Mouse (Mus musculus): ENCODE results near the gene Tril.

Gene Tril

DNA sequence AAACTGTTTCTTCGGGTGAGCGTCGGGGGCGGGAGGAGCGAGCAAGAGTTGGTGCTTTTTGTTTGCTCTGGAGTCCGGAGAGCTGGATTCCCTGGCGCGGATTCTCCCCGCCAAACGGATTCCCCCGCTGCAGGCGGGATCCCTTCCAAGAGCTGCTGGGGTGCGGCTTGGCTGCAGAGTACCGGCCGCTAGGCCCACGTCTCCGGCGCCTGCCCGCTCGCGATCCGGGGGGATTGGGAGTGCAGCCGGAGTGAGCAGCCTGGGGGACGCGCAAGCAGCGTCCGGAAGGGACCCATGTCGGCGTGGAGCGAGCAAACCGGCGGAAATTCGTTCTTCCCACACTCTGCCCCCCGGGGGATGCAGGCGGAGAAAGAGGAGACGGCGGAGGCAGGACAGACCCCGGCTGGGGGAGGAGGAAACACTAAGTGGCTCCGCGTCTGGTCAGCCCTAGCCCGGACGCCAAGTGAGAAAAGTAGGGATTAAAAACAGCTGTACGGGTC lies at the start of gene Tril:
Gene Tril, minus strand, starts transcription at position 345 of the 500 bp plus-strand sequence.
- peak; percentile 69 for DNase-seq

DNA sequence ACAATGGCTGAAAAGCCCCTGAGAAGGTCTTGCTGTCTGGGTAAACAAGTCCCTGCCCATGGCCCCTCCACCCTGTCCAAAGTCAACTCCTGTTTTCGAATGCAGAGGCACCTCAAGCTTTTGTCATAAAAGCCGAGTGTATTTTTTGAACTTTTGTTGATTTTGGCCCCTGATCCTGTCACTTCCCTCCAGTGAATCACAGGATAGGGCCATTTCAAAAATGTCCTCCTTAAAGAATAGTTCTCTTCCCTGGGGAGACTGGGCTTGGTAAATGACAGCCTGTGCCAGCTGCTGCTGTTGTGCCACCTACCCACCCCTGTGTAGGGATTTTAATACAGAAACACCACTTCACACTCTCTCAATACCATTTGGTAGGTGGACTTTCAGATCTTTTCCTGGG lies 42.4 kb upstream of the Tril start:
- no peak for DNase-seq

DNA sequence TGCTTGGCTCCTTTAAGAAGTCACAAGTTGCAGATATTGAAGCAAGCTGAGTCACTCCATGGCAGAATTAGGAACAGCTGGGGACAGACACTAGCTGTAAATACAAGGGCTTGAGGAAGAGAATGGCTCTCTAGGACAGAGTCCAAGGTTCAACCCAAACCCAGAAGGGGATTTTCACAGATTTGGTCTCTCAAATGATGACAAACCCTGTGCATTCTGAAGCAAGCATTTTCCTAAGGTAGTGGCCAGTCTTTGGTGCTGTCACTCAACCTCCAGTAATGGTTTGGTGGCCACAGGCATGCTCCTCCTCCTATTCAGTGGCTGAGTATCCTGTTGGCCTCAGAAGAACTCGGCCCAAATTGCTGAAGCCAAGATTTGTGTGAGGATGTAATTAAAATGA lies 38.5 kb upstream of the Tril start:
- no peak for DNase-seq

DNA sequence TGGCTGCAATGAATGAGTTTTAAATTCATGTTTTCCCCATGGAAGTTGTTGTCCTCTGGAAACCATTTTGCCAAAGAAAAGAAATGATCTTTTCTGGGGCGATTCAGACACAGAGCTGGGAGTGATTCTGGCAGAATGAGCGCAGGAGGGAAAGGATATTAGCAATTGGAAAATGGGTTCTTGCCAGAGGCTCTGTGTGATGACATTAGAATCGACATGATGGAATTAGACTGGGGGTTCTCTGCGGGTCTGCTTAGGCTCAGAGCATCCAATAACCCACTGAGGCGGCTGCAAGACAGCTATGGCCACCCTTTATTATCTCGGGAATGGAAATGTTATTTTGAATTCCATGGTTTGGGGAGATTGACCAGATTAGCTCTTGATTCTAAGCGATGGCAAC lies 37.2 kb upstream of the Tril start:
- no peak for DNase-seq

DNA sequence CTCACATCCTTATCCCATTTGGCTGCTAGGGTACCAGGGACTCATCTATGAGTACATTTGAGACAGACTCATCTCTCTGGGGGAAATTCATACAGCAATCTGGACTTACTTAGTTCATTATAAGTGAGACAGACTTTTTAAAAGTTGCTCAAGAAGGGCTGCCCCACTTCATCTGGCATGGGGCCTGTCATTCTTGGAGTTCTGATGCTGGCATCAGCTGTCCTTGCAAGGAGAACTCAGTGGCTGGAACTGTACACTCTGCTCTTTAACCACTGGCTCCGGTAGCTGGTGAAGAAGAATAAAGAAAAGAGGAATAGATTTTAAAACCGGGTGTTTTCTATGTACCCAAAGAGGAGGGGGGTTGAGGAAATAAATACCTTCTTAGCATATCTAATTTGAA lies 36.1 kb upstream of the Tril start:
- no peak for DNase-seq

DNA sequence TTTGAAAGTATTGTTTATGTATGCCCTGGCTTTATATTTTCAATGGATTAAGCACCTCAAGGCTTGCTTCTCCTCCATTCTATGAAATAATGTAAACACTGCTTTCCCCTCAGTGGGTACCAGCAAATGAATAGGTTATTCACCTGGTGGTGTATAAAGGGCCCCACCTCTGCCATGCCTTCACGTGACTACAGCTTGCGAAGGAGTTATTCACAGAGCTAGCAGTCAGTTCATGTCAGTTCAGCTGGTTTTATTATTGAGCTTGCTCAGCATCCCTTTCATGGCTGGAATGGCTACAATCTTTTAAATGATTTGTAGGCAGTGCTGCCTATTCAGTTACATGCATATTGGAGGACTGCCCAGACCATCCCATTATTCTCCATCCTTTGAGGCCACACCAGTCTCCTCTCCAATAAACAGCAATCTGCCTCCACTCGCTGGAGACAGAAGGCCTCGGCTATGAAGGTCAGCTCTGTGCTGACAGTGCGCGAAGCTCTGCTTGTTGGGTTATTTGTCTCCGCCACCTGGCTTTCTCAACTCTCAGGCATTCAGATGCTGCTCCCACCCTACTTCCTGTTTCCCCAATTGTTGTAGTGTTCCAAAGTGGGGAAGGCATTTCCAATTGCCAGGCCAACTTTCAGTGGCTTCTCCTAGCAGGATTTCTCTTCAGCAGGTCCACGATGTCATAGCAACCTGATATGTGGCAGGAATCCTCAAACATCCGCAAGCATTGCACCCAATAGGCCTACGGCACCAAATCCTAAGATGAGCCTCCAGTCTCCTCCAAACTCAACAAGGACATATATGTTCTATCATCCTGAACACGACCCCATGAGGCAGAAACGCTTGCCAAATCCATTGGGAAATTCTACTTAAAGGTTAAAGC lies 34.6 kb upstream of the Tril start:
- DNase-seq, result no peak

DNA sequence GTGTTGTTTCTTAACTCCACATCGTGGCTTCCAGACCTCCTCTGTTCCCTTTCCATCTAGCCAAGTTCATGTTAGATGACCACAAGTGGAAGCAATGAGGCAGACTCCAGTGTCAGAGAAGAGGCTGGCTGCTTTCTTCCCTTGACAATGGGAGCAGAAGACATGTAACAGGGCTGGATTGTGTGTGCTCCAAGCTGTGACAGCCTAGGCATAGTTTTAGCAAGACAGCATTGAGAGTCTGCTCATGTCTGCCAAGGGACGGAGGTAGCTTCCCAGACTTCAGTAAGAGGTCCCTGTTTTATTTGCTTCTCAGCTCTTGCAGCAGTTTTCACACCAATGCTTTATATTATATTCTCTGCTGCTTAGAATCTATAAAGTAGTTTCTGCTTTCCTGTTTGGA lies 33.6 kb upstream of the Tril start:
- DNase-seq, result no peak

DNA sequence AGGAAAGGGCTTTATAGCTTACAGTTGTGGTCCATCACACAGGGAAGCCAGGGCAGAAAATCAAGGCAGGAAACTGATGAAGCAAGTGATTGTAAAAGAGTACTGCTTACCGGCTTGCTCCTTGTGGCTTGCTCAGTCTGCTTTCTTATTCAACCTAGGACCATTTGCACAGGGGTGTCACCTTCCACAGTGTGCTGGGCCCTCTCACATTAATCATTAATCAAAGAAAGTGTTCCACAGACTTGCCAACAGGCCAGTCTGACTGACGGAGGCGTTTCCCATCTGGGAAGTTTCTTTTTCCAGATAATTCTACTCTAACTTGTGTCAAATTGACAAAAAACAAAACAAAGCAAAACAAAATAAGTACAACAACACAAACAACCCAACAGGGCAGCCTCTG lies 32.9 kb upstream of the Tril start:
- no peak for DNase-seq

DNA sequence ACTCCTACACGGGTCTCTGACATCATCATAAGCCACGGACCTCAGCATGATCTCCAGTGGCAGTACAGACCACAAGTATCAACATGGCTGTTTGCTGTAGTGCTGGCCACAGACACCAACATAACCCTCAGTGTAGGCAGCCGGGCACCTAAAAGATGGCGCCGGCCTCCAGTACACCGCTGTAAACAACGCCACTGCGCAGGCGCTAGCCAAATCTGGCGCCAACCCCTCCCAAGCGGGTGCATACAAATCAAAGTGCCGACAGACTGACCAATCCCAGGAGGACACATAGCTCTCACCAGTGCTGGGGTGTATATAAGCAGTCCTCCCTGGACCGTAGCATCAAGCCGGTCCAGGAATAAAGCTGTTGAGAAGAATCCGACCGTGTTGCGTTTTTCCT lies 24.0 kb upstream of the Tril start:
- DNase-seq, result no peak

DNA sequence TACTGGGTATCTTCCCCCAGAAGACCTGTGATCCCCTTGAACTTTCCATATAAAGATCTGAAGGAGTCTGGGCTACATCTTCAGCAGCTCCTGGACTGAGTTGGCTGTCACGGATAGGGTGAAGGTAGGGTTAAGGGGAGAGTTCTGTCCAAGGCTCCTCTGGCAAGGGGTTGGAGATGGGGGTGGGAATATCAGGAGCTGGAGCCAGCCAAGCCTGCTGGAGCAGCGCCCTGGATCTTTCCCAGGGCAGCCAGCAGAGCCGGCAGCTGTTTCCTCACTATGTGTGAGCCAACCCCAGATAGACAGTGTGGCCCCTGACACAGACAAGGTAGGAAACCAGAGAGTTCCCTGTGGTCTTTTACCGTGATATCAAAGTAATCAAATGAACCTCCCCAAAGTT lies 4.6 kb upstream of the Tril start:
- DNase-seq, result no peak

DNA sequence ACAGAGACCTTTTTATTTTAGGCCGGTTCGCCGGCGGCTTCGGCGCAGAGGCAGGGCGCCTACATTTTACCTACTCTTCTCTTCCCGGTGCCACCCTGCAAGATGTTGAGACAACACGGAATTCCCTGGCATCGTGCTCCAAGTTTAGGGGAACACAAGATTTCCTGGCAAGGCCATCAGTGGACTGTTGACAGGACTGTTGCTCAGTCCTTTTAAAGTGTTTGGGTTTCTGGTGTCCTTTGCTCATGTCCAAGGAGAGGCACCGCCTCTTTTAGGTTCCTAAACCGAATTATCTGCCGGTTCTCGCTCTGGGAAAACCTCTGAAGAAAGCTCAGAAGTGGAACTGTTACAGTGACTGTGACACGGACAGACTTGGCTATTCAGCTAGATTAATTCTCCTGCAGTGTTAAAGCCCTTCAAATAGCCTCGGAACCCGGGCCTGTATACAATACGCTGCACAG lies 441 bp upstream of the Tril start:
- peak; percentile 26 for DNase-seq

DNA sequence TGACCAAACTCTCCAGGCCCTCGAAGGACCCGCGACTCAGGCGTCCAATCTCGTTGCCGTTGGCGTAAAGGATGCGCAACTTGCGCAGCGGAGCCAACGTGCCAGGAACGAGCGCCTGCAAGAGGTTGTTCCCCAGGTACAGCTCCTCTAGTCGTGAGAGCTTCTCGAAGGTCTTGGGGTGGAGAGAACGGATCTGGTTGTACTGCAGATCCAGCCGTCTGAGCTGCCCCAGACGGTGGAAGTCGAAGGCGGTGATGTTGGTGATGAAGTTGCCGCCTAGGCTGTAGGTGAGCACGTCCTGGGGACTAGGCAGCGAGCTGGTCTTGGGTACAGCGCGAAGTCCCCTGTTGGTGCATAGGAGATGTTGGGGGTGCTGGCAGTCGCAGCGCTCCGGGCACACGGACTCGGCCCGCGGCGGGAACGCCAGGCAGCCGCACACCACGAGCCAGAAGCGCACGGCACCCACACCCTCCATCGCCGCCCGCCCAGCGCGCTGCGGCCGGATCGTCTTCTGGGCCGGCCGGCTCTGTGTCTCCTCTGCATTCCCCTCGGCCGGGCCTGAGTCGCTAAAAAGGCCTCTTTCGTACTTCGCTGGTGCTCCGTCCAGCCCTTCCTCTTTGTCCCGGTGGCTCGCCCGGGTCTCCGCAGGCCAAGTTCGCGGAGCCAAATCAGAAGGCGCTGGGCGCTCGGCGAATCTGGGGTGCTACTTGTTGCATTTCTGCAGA lies 707 bp downstream of the Tril start:
- DNase-seq, result peak; percentile 49

DNA sequence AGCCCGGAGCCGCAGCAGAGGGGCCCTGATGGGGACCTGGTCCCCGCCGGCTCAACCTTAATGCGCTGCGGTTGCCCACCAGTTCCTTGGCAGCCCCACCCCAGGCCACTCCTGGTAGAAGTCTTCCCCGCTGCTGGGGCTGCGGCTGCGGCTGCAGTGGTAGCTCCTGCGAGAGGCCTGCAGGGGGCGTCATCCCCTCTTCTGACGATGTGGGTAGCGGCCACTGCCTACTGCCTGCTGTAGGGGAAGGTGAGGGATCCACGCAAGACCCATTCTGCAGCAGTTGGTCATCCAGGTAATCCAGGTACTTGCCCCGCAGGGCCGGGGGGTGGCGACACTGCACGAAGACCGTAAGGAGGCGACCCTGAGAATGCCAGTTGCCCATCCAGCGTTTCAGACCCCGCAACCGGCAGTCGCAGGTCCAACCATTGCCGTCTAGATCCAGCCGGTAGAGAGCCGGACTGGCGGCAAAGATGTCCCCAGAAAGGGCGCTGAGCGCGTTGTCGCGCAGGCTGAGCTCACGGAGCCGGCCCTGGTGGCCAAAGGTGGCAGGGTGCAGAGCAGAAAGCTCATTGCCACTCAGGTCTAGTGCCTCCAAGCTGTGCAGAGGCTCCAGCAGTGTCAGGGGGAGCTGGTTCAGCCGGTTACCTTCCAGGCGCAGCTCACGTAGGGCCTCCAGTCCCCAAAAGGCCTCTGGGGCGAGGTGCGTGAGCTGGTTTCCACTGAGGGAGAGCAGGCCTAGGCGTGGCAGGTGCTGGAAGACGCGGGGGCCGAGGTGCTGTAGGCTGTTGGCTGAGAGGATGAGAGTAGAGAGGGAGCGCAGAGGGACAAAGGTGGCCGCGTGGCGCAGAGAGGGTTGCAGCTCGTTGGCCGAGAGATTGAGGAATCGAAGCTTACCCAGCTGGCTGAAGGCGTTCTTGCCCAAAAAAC lies 1.6 kb downstream of the Tril start:
- peak; percentile 38 for DNase-seq

DNA sequence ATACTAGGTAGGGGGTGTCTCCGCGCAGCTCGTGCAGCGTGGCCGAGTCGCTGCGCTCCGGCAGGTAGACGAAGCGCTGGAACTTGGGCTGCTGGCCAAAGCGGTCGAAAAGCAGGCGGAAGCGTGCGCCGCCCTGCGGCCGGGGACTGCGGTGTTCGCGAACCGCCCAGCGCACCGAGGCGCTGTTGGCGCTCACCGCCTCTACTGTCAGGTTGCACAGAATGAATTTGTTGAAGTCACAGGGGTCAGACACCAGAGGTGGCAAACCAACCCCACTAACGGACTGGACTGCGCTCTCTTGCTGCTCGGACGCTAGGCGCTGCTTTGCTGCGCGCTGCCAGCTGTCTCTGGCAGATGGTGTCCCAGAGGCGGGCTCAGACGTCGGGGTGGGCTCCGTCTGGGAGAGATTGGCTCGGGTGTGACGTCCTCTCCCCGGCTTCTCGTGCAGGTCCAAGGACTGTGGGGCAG lies 2.3 kb downstream of the Tril start:
- DNase-seq, result peak; percentile 82

DNA sequence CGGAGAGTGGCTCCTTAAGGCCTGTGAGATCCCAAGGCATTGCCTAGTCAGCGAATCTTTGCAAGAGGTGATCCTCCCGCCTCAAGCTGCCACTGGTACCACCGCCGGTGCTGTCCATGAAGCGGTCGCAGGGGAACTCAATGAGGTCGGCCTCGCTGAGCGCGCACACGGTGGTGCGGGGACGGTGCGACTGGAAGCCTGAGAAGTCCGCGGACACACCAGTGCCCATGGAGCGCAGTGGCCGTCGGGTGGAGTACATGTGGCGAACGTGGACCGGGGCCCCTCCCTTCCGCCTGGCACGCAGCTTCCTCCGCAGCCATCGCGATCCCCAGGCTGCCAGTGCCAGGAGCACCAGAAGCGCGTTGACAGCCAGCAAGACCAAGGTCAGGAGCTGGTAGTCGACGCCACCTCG lies 2.9 kb downstream of the Tril start:
- DNase-seq, result no peak

DNA sequence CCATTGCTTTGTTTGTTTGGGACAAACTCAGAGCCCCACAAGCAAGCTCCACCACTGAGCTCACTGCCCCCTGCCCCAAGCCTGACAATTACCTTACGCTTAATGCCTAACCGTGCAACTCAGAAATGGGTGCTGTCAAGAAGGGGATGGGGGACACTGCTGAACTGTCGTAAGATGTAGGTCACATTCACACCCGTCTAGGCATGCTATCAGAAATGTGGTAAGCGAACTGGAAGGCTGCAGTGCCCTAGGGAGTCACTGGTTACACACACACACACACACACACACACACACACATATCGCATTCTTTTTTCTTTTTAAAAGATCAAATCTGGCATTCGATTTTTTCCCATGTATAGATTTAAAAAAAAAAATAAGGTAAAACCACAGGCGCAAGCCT lies 4.0 kb downstream of the Tril start:
- no peak for DNase-seq

DNA sequence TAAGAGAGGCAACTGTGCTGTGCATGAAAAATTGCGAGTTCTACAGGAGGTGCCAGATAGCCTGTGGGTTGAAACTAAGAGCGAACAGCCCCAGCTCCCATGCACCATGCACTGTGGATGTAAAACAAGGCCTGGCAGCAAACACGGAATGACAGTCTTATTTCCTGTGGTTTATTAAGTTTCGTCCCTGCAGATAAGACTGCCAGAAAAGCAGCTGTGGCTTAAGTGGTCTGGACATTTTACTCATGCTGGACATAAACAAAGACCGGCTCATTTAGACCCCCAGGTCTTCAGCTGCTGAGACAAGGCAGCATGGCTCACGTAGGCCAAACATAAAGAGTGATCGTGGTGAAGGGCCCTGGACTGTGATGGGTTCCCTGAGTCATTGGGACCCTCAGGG lies 4.9 kb downstream of the Tril start:
- DNase-seq, result no peak

DNA sequence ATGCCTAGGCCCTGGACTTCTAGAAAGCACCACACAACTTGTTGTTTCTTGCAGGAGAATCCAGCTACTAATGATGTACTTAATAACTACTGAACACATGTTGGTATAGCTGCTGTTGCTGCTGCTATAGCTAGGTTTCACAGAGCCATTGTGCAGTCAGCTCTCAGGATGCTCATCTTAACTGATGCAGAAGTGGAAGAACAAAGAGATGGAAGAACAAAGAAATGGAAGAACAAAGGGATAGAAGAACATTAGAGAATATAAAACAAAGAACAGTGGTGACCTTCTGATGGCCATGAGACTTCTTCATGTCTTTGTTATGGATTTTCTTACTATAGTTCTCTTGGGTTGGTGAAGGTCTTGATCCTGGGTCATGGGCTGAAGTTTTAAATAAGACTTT lies 6.4 kb downstream of the Tril start:
- no peak for DNase-seq

DNA sequence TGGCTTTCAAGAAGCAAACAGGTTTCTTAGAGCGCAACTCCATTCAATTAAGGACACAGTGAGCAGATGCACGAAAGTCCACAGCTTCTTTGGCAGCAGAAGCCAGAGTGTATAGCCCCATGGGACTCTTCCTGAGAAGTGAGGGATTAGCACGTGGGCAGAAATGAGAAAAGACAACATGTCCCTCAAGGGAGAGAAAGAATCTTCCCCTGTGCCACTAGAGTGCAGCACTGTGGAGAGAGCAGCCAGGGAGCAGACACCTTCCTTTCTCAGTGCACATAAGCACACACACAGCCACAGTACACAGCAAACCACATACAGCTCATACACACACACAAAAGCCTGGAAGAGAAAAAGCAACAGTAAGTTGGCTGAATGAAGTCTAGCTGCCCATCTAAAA lies 8.4 kb downstream of the Tril start:
- DNase-seq, result no peak

DNA sequence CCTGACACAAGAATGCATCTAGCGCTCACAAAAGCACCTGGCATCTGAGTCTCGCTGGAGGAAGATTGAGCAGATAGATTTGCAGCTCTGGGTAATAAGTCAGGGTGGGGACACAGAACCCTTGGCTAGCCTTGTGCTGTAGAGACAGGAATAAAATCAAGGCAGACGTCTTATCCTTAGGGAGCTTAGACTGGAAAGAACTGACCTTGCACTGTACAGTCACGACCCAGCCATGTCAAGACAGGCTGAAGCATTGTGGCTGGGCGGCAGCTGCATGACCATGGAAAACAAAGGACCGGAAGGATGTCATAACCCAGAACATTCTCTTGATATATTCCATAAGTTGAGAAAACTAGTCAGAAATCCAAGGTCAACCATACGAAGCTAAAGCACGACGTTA lies 11.8 kb downstream of the Tril start:
- no peak for DNase-seq

DNA sequence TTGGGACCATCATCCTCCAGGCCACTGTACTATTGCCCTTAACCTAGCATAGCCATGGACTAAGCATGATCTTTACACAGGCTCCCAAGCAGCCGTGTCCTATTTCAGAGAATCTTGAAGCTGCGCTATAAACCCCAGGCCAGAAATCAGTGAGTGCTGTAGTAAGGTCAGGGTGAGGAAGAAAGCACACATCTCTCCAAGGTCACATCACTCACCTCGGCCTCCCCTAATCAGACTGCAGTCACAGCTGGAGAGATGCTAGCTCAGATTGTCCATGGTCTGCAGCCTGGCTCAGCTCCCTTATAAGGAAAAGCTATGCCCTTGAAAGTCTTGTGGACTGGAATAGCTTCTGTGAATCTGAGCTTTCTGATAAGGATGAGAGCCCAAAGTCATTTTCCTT lies 13.4 kb downstream of the Tril start:
- DNase-seq, result no peak

DNA sequence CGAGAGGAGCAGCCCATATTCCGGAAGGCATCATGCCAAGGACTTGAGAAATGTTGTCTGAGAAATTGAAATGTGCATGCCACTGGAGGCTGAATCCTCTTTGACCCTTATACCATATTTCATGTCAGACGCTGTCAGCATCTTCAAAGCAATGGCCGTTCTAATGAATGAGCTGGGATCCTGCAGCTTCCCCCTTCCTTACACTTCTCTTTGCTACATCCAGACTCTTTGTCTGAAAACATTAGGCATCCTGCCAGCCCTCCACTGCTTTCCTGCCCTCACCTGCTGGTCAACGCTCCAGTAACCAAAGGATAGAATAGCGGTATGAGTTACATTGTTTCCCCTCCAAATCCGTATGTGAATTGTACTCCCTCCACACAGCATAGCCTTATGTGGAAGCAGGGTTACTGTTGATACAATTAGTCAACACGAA lies 14.0 kb downstream of the Tril start:
- peak; percentile 9 for DNase-seq

DNA sequence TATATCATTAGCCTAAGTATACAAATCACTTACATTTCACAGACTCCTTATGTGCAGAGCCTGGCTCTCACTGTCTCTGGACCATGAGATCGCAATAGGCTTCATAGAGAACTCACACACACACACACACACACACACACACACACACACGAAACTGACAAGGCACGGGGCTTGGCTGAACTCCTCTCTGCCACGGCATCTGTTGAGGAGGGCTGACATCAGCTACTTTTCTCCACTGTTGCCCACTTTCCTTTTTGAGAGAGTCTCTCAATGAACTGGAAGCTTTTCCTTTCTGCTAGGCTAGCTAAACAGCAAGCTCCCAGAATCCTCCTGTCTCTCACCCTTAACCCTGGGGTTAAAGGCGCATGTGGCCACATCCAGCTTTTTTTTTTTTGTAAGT lies 14.6 kb downstream of the Tril start:
- DNase-seq, result no peak
